Mouse (Mus musculus): Measurements from ENCODE around the gene Gm15319.
"Not testable (repeated sequence)": the region's sequence is repeated elsewhere in the genome, so short reads cannot be mapped to it uniquely, and the experiment has no call there.

The Gm15319 gene

GRCm38 (mm10) chr8:20363110-20363509, at the start of gene Gm15319:
Gene Gm15319 (minus strand): TSS chr8:20363210.
- not testable (repeated sequence) for DNase-seq (ENCODE audit: low spot score)

GRCm38 (mm10) chr8:20410355-20410754, 47.3 kb upstream of the Gm15319 start:
- DNase-seq (ENCODE audit: low spot score), result not testable (repeated sequence)

DNA sequence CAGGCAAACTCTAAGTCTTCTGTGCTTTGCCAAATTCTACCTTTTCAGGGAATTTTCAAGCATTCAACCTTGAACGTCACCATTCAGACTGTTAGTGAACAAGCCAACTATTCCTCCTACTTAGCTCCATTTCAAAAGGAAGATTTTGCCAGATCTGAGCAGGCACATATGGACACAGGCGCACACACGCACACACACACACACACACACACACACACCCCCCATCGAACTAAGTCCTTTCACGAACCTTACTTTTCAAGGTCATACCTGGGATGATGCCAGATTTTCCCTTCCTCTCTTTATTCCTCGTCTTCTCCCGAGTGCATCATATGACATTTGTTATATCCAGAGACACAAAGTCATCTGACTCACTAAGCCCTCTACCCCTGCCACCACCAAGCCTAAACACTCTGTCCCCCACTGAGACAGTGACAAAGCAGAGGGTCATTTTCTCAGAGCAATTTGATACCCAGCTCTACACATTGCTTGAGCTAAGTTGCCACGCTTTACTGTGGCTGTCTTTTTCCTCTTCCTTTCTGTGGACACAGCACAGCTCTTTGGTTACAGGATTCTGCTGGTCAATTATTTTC, 45.5 kb upstream of the Gm15319 start:
- not testable (repeated sequence) for DNase-seq (ENCODE audit: low spot score)

DNA sequence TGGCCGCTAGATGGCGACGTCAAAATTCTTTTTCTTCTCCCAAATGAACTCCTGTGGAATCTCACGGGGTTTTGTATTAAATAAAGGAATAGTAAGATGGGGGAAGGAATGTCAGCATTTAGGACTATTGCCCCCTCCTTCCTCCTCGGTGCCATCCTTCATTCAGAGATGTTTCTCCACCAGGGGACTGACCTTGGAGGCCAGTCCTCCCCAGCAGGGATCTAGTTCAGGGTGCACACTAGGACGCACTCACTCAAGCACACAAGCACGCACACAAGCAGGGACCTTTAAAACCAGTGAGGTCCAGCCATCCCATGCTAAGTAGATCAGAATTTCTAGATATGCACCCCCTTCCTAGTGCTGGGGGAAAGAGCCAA, 26.3 kb upstream of the Gm15319 start:
- not testable (repeated sequence) for DNase-seq (ENCODE audit: low spot score)

GRCm38 (mm10) chr8:20388706-20389362, 25.8 kb upstream of the Gm15319 start:
- not testable (repeated sequence) for DNase-seq (ENCODE audit: low spot score)

DNA sequence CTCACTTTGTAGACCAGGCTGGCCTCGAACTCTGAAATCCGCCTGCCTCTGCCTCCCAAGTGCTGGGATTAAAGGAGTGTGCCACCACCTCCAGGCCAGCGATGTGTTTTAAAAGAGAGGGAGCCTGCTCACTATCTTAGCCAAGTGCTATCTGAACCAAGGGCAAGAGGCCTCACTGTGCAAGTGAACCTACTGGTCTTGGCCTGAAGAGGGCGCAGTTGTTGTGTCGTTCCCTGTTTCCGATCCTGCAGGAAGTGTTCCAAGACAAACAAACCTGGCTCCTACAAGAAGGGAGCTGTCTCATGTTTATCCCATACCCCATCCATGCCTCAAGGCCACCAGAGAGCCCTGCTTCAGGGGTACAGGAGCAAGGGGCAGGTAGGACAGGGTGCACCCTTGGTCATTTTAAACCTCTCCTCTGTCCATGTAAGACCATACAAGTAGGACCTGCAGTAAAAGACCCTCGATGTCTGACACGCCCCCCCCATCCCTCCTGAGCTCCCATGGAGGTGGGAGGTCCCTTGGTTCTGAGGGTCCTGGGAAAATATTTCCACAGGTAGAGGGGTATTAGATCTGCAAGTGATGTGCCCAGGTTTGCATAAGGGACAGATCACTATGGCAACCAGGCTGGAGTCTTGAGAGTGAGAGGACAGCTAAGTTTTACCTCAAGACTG, 24.2 kb upstream of the Gm15319 start:
- DNase-seq (ENCODE audit: low spot score), result not testable (repeated sequence)

- DNase-seq (ENCODE audit: low spot score), result not testable (repeated sequence)
Measured at GRCm38 (mm10) chr8:20384990-20385389, 22.0 kb upstream of the Gm15319 start.

DNA sequence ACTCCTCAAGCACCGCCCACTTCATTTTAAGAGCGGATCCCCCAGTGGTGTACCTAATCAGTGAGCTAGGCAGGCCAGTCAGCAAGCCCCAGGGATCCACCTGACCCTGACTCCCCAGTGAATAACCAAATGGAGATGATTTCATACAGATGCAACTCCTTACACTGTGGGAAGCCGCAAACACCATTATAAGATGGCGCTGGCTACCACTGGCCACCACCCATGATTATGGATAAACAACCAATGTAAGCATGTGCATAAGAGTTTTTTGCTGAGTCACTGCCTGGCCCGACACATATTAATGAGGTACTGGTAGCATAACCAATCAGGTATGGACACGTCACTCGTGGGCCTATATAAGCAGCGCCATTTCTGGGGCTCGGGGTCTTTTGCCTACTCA, 21.1 kb upstream of the Gm15319 start:
- DNase-seq (ENCODE audit: low spot score), result not testable (repeated sequence)

GRCm38 (mm10) chr8:20382146-20382545, 19.1 kb upstream of the Gm15319 start:
- DNase-seq (ENCODE audit: low spot score), result not testable (repeated sequence)

- not testable (repeated sequence) for DNase-seq (ENCODE audit: low spot score)
Measured at GRCm38 (mm10) chr8:20381637-20382036, 18.6 kb upstream of the Gm15319 start.

- DNase-seq (ENCODE audit: low spot score), result not testable (repeated sequence)
Measured at GRCm38 (mm10) chr8:20381239-20381620, 18.2 kb upstream of the Gm15319 start.

GRCm38 (mm10) chr8:20380590-20381238, 17.7 kb upstream of the Gm15319 start:
- not testable (repeated sequence) for DNase-seq (ENCODE audit: low spot score)

DNA sequence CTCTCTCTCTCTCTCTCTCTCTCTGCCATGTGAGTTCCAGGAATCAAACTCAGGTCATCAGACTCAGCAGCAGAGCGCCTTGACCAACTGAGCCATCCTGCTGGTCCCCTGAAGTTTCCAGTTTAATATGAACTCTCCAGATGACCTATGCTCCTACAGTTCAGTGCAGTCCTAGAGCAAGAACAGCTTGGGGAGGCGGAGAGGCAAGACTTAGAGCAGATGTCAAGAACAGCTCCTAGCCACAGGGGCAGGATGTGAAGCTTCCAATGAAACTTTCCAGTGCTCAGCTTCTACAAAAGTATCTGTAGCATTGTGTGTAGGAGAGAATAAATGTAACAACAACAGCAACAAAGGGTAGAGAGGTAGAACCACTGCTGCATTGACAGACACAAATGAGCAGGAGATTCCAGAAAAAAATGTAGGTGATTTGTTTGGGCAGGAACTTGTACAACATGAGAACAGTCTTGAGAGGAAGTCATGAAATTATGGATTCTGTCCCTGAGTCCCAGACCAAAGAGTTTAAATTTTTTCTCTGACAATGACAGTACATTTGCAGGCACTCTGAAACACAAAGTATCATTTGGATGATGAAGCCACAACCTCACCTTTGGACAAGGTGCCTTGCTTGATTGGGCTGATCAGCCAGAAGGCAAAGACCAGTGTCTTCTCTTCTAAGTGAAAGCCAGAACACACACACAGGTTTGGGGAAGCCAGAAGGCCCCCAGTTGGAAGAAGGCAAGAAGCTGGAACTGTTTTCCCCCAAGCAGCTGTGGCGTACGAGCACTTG, 16.8 kb upstream of the Gm15319 start:
- not testable (repeated sequence) for DNase-seq (ENCODE audit: low spot score)

DNA sequence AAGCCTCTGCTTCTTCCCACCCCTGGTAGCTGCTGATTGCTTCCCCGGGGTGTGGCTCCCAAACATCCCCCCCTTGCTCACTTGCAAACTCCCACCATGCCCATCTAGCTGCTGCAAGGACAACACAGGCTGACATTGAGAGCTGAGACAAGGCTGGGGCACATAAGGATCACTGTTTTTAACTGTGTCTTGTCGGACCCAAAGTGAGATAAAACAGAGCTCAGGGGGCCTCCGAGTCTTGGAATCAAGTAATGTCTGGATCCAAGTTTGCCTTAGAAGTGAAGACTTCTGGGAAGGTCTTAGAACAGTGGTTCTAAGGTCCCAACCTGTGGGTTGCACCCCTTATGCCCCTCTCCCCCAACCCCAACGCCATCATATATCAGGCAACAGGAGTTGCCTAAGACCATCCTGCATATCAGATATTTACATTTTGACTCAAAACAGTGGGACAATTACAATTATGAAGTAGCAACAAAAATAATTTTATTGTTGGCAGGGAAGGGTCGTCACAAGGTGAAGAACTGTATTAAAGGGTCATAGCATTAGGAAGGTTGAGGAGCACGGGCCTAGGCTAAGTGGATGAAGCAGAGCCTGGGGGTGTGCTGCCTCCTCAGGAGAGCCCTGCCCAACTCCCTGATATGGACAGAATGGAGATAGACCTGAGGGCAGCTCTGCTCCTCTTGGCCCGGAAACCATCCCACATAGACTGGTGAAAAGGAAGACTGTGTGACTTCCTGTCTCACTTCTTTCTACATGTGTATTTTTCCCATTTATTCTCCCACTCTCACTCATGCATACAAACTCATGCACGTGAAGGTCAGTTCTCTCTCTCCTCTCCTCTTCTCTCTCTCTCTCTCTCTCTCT, 16.0 kb upstream of the Gm15319 start:
- not testable (repeated sequence) for DNase-seq (ENCODE audit: low spot score)

GRCm38 (mm10) chr8:20378353-20378752, 15.3 kb upstream of the Gm15319 start:
- not testable (repeated sequence) for DNase-seq (ENCODE audit: low spot score)

- not testable (repeated sequence) for DNase-seq (ENCODE audit: low spot score)
Measured at GRCm38 (mm10) chr8:20375698-20376097, 12.7 kb upstream of the Gm15319 start.

DNA sequence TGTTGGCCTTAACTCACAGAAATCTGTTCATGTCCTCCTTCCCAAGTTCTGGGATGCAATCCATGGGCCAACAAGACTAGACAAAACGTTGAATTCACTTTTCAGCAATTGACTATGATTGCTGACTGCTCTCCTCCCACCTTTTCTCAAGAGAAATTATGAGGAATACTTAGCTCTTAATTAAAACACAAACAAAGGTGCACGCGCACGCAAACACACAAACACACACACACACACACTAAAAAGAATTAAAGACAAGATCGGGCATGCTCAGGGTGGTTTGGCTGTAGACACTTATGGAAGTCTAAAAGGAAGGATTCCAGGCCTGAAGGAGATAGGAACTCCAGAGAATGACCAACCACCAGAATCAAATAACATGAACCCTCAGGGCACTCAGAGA, 6.6 kb downstream of the Gm15319 start:
- DNase-seq (ENCODE audit: low spot score), result not testable (repeated sequence)

- not testable (repeated sequence) for DNase-seq (ENCODE audit: low spot score)
Measured at GRCm38 (mm10) chr8:20353579-20353978, 9.4 kb downstream of the Gm15319 start.

DNA sequence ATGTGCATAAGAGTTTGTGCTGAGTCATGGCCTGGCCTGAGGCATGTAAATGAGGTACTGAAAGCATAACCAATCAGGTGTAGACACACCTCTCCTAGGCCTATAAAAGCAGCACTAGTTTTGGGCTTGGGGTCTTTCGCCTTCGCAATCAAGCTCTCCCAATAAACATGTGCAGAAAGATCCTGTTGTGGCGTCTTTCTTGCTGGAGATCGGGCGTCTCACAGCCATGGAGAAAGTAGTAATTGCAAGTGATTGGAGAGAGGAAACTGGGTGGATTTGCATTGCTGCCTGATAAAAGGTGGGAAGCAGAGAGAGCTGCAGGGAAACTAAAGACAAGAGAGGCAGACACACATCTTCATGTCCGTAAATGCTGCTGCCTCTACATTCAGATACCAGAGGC, 60.3 kb downstream of the Gm15319 start:
- DNase-seq (ENCODE audit: low spot score), result not testable (repeated sequence)

DNA sequence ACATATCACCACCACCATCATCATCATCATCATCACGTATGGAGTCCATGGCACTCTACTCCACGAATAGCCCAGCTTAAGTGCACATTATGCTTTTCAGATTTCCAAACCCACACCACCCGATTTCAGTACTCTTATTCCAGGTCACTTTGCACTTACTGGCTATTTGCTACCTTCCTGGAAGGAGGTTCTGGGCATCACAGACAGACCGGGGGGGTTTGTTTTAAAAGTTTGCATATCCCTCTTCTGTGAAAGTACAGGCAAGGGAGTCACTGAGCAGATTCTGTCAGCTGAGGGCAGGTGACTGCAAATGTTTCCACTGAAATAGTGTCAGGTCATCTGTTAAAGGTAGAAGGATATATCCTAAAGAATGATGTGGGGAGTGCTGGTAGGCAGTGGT, 63.0 kb downstream of the Gm15319 start:
- not testable (repeated sequence) for DNase-seq (ENCODE audit: low spot score)
